Mouse (Mus musculus) liver, embryonic 14.5 days (tissue): ENCODE results near the gene Tbc1d22a.

Experiments used
- CTCF ChIP-seq: IDR thresholded peaks from 2 replicates; pipeline ENCODE4 v1.5.1; 2016; ENCODE audit warnings: antibody characterized with exemption, low read depth, control low read depth
- EP300 ChIP-seq: IDR thresholded peaks from 2 replicates; pipeline ENCODE4 v1.6.1; 2016; ENCODE audit warnings: antibody characterized with exemption, low read depth

DNA sequence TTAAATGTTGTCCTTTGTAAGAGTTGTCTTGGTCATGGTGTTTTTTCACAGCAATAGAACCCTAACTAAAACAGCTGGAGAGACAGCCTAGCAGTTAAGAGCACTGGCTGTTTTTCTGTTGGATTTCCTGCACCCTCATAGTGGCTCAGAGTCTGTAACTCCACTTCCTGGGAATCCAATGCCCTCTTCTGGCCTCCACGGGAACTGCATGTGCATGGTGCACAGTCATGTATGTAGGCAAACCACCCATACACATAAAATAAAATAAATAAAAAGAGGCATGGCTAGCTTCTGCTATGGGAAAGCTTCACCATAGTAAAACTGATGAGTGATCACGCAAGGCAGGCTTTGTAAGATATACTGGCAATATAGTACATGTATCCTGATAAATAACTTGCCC lies 9.0 kb upstream of the Tbc1d22a start:
- TF ChIP-seq CTCF (peak; percentile 80), EP300 (no peak)
